Mouse (Mus musculus) spleen, embryonic (tissue): ENCODE measurements at regions not wholly inside any gene's neighbourhood (a gene's known extent, or its start where the extent isn't known, plus 50 kb on each side); places are given as distances from the start of the nearest gene placed in this dataset.

Source experiments
- CTCF ChIA-PET: fragments of 350-600 bp; sonication (Branson Sonifier 250); formaldehyde crosslinking; loops from one replicate; lab custom pipeline; 2022; lab: Charles Lee

- CTCF ChIA-PET = no interaction called here
Measured at GRCm38 (mm10) chr1:72002471-72003116, 209.5 kb downstream of the Mreg start.

- CTCF ChIA-PET = no interaction called here
Measured at GRCm38 (mm10) chr1:72000741-72001140, 211.4 kb downstream of the Mreg start.

- CTCF ChIA-PET = no interaction called here
Measured at GRCm38 (mm10) chr1:71996828-71997227, 215.3 kb downstream of the Mreg start.

- CTCF ChIA-PET = no interaction called here
Measured at GRCm38 (mm10) chr1:71996234-71996619, 215.9 kb downstream of the Mreg start.

GRCm38 (mm10) chr1:71995573-71996233 is 216.4 kb downstream of the Mreg start:
- CTCF ChIA-PET = no interaction called here

GRCm38 (mm10) chr1:71990936-71991335 is 221.2 kb downstream of the Mreg start:
- CTCF ChIA-PET = no interaction called here

- CTCF ChIA-PET = no interaction called here
Measured at GRCm38 (mm10) chr1:71988086-71988485, 224.0 kb downstream of the Mreg start.

- CTCF ChIA-PET = no interaction called here
Measured at GRCm38 (mm10) chr1:71986047-71986446, 226.1 kb downstream of the Mreg start.

GRCm38 (mm10) chr1:71983786-71984185 is 228.3 kb downstream of the Mreg start:
- CTCF ChIA-PET = no interaction called here

GRCm38 (mm10) chr1:71982423-71983262 is 229.5 kb downstream of the Mreg start:
- CTCF ChIA-PET = interaction anchor here (0.6 kb wide), 1 partner anchor 101 kb away, joined by 9 read pairs; no protein-coding TSS in a partner anchor

- CTCF ChIA-PET = no interaction called here
Measured at GRCm38 (mm10) chr1:71980624-71981023, 231.5 kb downstream of the Mreg start.

- CTCF ChIA-PET = no interaction called here
Measured at GRCm38 (mm10) chr1:71979261-71979660, 232.8 kb downstream of the Mreg start.

- CTCF ChIA-PET = no interaction called here
Measured at GRCm38 (mm10) chr1:71977361-71977760, 234.7 kb downstream of the Mreg start.

GRCm38 (mm10) chr1:71974715-71975114 is 237.4 kb downstream of the Mreg start:
- CTCF ChIA-PET = no interaction called here

GRCm38 (mm10) chr1:71971943-71972342 is 240.2 kb downstream of the Mreg start:
- CTCF ChIA-PET = no interaction called here

GRCm38 (mm10) chr1:71970771-71971170 is 241.3 kb downstream of the Mreg start:
- CTCF ChIA-PET = no interaction called here

- CTCF ChIA-PET = no interaction called here
Measured at GRCm38 (mm10) chr1:71967574-71968104, 244.5 kb downstream of the Mreg start.

GRCm38 (mm10) chr1:71964450-71965126 is 247.5 kb downstream of the Mreg start:
- CTCF ChIA-PET = no interaction called here

GRCm38 (mm10) chr1:71956940-71957339 is 255.2 kb downstream of the Mreg start:
- CTCF ChIA-PET = no interaction called here

GRCm38 (mm10) chr1:71955331-71955730 is 256.8 kb downstream of the Mreg start:
- CTCF ChIA-PET = no interaction called here

- CTCF ChIA-PET = no interaction called here
Measured at GRCm38 (mm10) chr1:71953292-71953691, 258.8 kb downstream of the Mreg start.

GRCm38 (mm10) chr1:71949549-71949948 is 262.6 kb downstream of the Mreg start:
- CTCF ChIA-PET = interaction anchor here (0.5 kb wide), 1 partner anchor 15 kb away, joined by 4 read pairs; no protein-coding TSS in a partner anchor
